Mouse (Mus musculus) cerebellum, adult 2 months (tissue): ENCODE measurements around the gene Specc1l.

Experiments
- CTCF ChIP-seq: fragments of 200-500 bp; IDR thresholded peaks from 2 replicates; pipeline ENCODE4 v1.5.1; 2011; ENCODE audit warnings: low read depth, mild to moderate bottlenecking, control low read depth, low read length, moderate library complexity, borderline replicate concordance; ENCODE audit not compliant: insufficient read depth
- POLR2A ChIP-seq: fragments of 200-500 bp; IDR thresholded peaks from 2 replicates; pipeline ENCODE4 v1.6.1; 2011; ENCODE audit warnings: low read length, control low read depth, borderline replicate concordance; ENCODE audit not compliant: insufficient read depth

DNA sequence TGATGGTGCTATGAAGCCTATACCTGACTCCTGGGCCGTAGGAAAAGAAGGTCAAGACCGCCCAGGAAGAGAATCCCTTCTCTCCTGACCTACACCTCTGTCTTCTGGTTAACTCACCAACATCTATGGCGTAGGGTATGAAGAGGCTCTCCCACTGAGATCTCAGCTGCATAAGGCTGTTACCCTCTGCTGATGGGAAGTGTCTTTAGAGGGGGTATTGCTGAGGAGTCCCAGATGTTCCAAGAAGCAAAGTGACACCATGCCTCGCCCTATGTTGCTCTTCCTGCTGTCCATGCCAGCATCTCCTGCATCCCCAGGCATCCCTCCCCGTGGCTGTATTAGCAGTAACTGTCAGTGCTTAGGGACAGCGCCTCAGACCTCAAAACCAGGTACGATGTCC is 127.5 kb downstream of the Specc1l start:
- TF ChIP-seq CTCF = no peak
- no peak for TF ChIP-seq POLR2A
